Mouse (Mus musculus): ENCODE measurements at regions not wholly inside any gene's neighbourhood (a gene's known extent, or its start where the extent isn't known, plus 50 kb on each side); places are given as distances from the start of the nearest gene placed in this dataset.
"Not testable (repeated sequence)": the region's sequence is repeated elsewhere in the genome, so short reads cannot be mapped to it uniquely, and the experiment has no call there.

- peaks cover 13% of the 10 kb centered on the region; the same call in 1 of the 2 replicates for H3K4me1 ChIP-seq
- no peak overlapping the region for H3K4me3 ChIP-seq (replicated peaks)
- H3K27ac ChIP-seq = no peak overlapping the region
- H3K4me2 ChIP-seq = no peak overlapping the region
- no peaks in the 10 kb centered on the region for H3K9me3 ChIP-seq (replicated peaks)
- no peak overlapping the region for H3K9ac ChIP-seq
- H3K27me3 ChIP-seq = peaks cover 10% of the 10 kb centered on the region
- ATAC-seq (replicated peaks; ENCODE audit: low FRiP score) = no peak
- H3K36me3 ChIP-seq = no peaks in the 10 kb centered on the region
- 91% methylated on average over 8 of the region's 8 CpGs for WGBS
Observed at GRCm38 (mm10) chr13:98438206-98438605, 53.6 kb downstream of the Gm10320 start.

- 40% methylated on average over 8 of the region's 8 CpGs for WGBS
- no peak overlapping the region for H3K9ac ChIP-seq
Observed at GRCm38 (mm10) chr13:98436961-98437360, 54.8 kb downstream of the Gm10320 start.

GRCm38 (mm10) chr13:98435245-98435975 is 56.4 kb downstream of the Gm10320 start:
- 92% methylated on average over 8 of the region's 8 CpGs for WGBS
- H3K4me1 ChIP-seq = peaks cover 9% of the 10 kb centered on the region; the same call in 1 of the 2 replicates
- H3K27me3 ChIP-seq = peaks cover 28% of the 10 kb centered on the region
- H3K9ac ChIP-seq = no peak overlapping the region
- H3K36me3 ChIP-seq = no peaks in the 10 kb centered on the region
- H3K27ac ChIP-seq = no peak overlapping the region
- no peak overlapping the region for H3K4me2 ChIP-seq
- H3K4me3 ChIP-seq (replicated peaks) = no peak overlapping the region
- no peak for ATAC-seq (replicated peaks; ENCODE audit: low FRiP score)
- no peaks in the 10 kb centered on the region for H3K9me3 ChIP-seq (replicated peaks)

More at GRCm38 (mm10) chr13:98436961-98437360, 54.8 kb downstream of the Gm10320 start:
- H3K27me3 ChIP-seq = peaks cover 13% of the 10 kb centered on the region
- H3K27ac ChIP-seq = peak overlapping the region; percentile 5; the same call in 1 of the 2 replicates
- no peak for ATAC-seq (replicated peaks; ENCODE audit: low FRiP score)
- H3K4me2 ChIP-seq = no peak overlapping the region
- H3K4me3 ChIP-seq (replicated peaks) = no peak overlapping the region
- no peaks in the 10 kb centered on the region for H3K36me3 ChIP-seq
- H3K4me1 ChIP-seq = peaks cover 13% of the 10 kb centered on the region; the same call in 1 of the 2 replicates
- H3K9me3 ChIP-seq (replicated peaks) = no peaks in the 10 kb centered on the region

GRCm38 (mm10) chr13:98429851-98430250 is 62.0 kb downstream of the Gm10320 start:
- H3K27me3 ChIP-seq = peaks cover 61% of the 10 kb centered on the region
- H3K4me2 ChIP-seq = 0 out of 2 replicates have a peak overlapping the region, but pooled peaks have one; percentile 21
- no peak overlapping the region for H3K9ac ChIP-seq
- no peaks in the 10 kb centered on the region for H3K36me3 ChIP-seq
- H3K4me3 ChIP-seq (replicated peaks) = no peak overlapping the region
- 35% methylated on average over 21 of the region's 21 CpGs for WGBS
- H3K9me3 ChIP-seq (replicated peaks) = no peaks in the 10 kb centered on the region
- no peak for ATAC-seq (replicated peaks; ENCODE audit: low FRiP score)
- H3K27ac ChIP-seq = no peak overlapping the region
- H3K4me1 ChIP-seq = peaks cover 16% of the 10 kb centered on the region

- not testable (repeated sequence) for H3K27ac ChIP-seq; H3K9ac ChIP-seq; H3K36me3 ChIP-seq; H3K9me3 ChIP-seq (replicated peaks); H3K4me3 ChIP-seq (replicated peaks)
- ATAC-seq (replicated peaks; ENCODE audit: low FRiP score) = peak; percentile 46; the same call in 1 of the 2 replicates
- Histone ChIP-seq H3K4me1 (peaks cover 37% of the 10 kb centered on the region), H3K27me3 (peaks cover 73% of the 10 kb centered on the region), H3K4me2 (peak overlapping the region; percentile 44)
- 7% methylated on average over 16 of the region's 16 CpGs for WGBS
Observed at GRCm38 (mm10) chr13:98427660-98428059, 64.1 kb downstream of the Gm10320 start.

- ATAC-seq (replicated peaks; ENCODE audit: low FRiP score) = no peak
- H3K4me3 ChIP-seq (replicated peaks) = no peak overlapping the region
- peaks cover 42% of the 10 kb centered on the region for H3K4me1 ChIP-seq
- H3K4me2 ChIP-seq = no peak overlapping the region
- peaks cover 70% of the 10 kb centered on the region for H3K27me3 ChIP-seq
- WGBS = 90% methylated on average over 7 of the region's 7 CpGs
- no peak overlapping the region for H3K27ac ChIP-seq
- no peak overlapping the region for H3K9ac ChIP-seq
- H3K36me3 ChIP-seq = no peaks in the 10 kb centered on the region
- no peaks in the 10 kb centered on the region for H3K9me3 ChIP-seq (replicated peaks)
Observed at GRCm38 (mm10) chr13:98425026-98425425, 66.8 kb downstream of the Gm10320 start.

GRCm38 (mm10) chr13:98424000-98424399 is 67.8 kb downstream of the Gm10320 start:
- Histone ChIP-seq H3K27ac (no peak overlapping the region), H3K4me2 (no peak overlapping the region)

GRCm38 (mm10) chr13:98420419-98421043 is 66.5 kb downstream of the Foxd1 start:
- Histone ChIP-seq H3K9ac (no peak overlapping the region), H3K36me3 (no peaks in the 10 kb centered on the region), H3K4me2 (no peak overlapping the region), H3K27me3 (peaks cover 43% of the 10 kb centered on the region), H3K4me1 (peaks cover 43% of the 10 kb centered on the region), H3K9me3 (replicated peaks) (no peaks in the 10 kb centered on the region), H3K4me3 (replicated peaks) (no peak overlapping the region), H3K27ac (no peak overlapping the region)
- WGBS = 47% methylated on average over 15 of the region's 15 CpGs
- ATAC-seq (replicated peaks; ENCODE audit: low FRiP score) = peak; percentile 69

More at GRCm38 (mm10) chr13:98424000-98424399, 67.8 kb downstream of the Gm10320 start:
- ATAC-seq (replicated peaks; ENCODE audit: low FRiP score) = peak; percentile 52; the same call in 1 of the 2 replicates
- no peaks in the 10 kb centered on the region for H3K9me3 ChIP-seq (replicated peaks)
- H3K27me3 ChIP-seq = peaks cover 61% of the 10 kb centered on the region
- no peak overlapping the region for H3K9ac ChIP-seq
- H3K4me3 ChIP-seq (replicated peaks) = no peak overlapping the region
- 12% methylated on average over 12 of the region's 12 CpGs for WGBS
- peaks cover 39% of the 10 kb centered on the region for H3K4me1 ChIP-seq
- H3K36me3 ChIP-seq = no peaks in the 10 kb centered on the region

GRCm38 (mm10) chr13:98417736-98418135 is 63.7 kb downstream of the Foxd1 start:
- no peak overlapping the region for H3K4me3 ChIP-seq (replicated peaks)
- H3K4me1 ChIP-seq = peaks cover 22% of the 10 kb centered on the region
- H3K27me3 ChIP-seq = peaks cover 20% of the 10 kb centered on the region
- H3K4me2 ChIP-seq = no peak overlapping the region
- no peak overlapping the region for H3K9ac ChIP-seq
- WGBS = 79% methylated on average over 4 of the region's 4 CpGs
- ATAC-seq (replicated peaks; ENCODE audit: low FRiP score) = no peak
- no peaks in the 10 kb centered on the region for H3K36me3 ChIP-seq
- H3K27ac ChIP-seq = no peak overlapping the region
- H3K9me3 ChIP-seq (replicated peaks) = no peaks in the 10 kb centered on the region

GRCm38 (mm10) chr13:98416457-98416856 is 62.4 kb downstream of the Foxd1 start:
- H3K9ac ChIP-seq = no peak overlapping the region
- no peaks in the 10 kb centered on the region for H3K9me3 ChIP-seq (replicated peaks)
- peaks cover 9% of the 10 kb centered on the region for H3K27me3 ChIP-seq
- no peak overlapping the region for H3K27ac ChIP-seq
- H3K36me3 ChIP-seq = no peaks in the 10 kb centered on the region
- no peak overlapping the region for H3K4me3 ChIP-seq (replicated peaks)
- 58% methylated on average over 6 of the region's 6 CpGs for WGBS
- no peak for ATAC-seq (replicated peaks; ENCODE audit: low FRiP score)
- peaks cover 22% of the 10 kb centered on the region for H3K4me1 ChIP-seq
- H3K4me2 ChIP-seq = no peak overlapping the region

- H3K4me2 ChIP-seq = no peak overlapping the region
- H3K36me3 ChIP-seq = no peaks in the 10 kb centered on the region
- no peak overlapping the region for H3K9ac ChIP-seq
- ATAC-seq (replicated peaks; ENCODE audit: low FRiP score) = no peak
- H3K9me3 ChIP-seq (replicated peaks) = no peaks in the 10 kb centered on the region
- no peak overlapping the region for H3K27ac ChIP-seq
- peaks cover 14% of the 10 kb centered on the region for H3K4me1 ChIP-seq
- no peaks in the 10 kb centered on the region for H3K27me3 ChIP-seq
- H3K4me3 ChIP-seq (replicated peaks) = no peak overlapping the region
- 55% methylated on average over 3 of the region's 3 CpGs for WGBS
Observed at GRCm38 (mm10) chr13:98414851-98415250, 60.8 kb downstream of the Foxd1 start.

- Histone ChIP-seq H3K27ac (no peak overlapping the region), H3K36me3 (no peaks in the 10 kb centered on the region), H3K9me3 (replicated peaks) (no peaks in the 10 kb centered on the region), H3K9ac (no peak overlapping the region), H3K27me3 (peaks cover 7% of the 10 kb centered on the region; the same call in 1 of the 2 replicates), H3K4me1 (peaks cover 14% of the 10 kb centered on the region), H3K4me2 (no peak overlapping the region), H3K4me3 (replicated peaks) (no peak overlapping the region)
- ATAC-seq (replicated peaks; ENCODE audit: low FRiP score) = no peak
- 57% methylated on average over 4 of the region's 4 CpGs for WGBS
Observed at GRCm38 (mm10) chr13:98413233-98413632, 59.2 kb downstream of the Foxd1 start.
